Mouse (Mus musculus): ENCODE measurements around the gene Cdkn2a. TPM values are rescaled to one million over a fixed set of nuclear protein-coding genes. Genes with fewer than 3 reads are reported as not detected.

Gene Cdkn2a
- not detected for total RNA-seq (2023)

DNA sequence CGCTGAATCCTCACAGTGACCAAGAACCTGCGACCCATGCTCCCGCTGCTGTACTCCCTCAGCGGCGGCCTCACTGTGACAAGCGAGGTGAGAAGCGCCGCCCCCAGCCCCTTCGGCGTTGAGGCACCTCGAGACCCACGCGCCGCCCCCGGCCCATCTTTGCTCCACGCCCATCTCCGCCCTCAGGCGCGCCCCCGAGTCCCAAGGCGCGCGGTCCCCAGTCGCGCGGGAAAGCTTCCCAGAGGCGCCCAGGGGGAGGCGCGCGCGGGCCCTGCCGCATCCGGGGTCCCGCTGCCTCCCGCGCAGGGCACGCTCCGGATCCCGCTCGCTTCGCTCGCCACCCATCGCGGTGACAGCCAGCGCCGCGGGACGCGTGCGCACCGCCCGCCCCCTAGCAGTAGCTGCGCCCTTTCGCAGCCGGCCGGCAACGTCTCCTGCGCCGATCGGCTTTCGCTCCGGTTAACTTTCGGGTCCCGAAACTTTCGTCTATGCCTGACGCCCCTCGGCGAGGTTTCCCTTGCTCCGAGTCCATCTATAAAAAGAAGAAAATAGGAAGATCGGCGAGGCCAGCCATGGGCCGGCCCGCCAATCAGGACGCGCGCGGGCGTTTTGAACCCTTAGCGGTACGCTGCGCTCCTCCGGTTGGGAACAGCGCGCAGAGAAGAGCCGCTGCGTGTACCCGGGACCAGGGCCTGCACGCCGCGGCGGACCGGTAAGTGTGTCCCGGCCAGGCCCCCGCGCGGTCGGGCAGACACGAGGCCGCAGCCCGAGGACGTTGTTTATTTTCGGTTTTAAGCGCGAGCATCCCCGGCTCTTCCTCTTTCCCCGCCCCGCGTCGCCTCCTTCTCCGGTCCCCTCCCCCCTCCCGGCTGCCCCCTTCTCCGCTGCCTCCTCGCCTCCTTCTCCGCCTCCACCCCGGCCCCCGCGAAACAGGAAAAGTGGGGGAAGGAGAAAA, at the start of gene Cdkn2a:
Gene Cdkn2a (minus strand): TSS at position 168 of the 955 bp plus-strand sequence.

DNA sequence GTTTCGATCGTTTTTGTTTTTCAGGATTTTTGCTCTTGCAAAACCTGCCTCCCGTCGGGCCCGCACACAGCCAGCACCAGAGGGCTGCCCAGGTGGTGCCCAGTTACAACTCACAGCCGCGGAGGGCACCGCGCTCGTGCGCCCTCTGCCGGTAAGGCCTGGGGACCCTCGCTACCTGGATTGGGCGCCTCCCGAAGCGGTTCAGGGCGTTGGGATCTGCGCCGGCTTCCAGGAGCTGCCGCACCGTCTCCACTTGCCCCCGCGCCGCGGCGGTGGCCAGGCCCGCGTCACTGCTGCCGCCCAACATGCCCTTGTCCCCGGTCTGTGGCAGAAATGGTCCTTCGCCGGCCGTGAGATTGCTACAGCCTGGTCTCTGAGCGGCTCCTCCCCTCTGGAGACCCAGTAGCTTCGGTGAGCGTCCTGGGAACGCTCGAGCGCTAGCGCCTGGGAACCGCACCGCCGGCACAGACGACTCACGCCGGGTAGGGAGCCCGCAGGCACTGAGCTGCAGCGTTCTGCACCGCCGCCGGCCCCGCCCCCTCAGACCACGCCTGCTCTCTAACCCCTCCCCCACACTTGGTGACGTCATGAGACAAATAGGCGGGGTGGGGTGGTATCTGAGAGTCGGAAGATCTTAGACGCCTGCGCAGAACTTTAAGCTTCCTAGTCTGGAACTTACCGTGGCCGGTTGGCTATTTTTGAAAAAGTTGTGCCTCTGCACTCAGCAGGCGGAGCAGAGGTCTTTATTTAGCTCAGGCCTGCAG, 16.2 kb upstream of the Cdkn2a start, which contains the start of gene Cdkn2b:
Gene Cdkn2b (minus strand): TSS at position 549 of the 764 bp plus-strand sequence.

Other genes with a start within 250 kb of the Cdkn2a start
- 1 to 10 TPM; 5.1 to 7.2 TPM for gene Mtap, start 157.5 kb downstream of the Cdkn2a start, total RNA-seq (2023)
- not detected for gene Cdkn2b, start 16.4 kb upstream of the Cdkn2a start, total RNA-seq (2023)

All from neutrophil, adult 59 days (primary cell).